Mouse (Mus musculus): ENCODE results near the gene Unc93b1. TPM values are rescaled to one million over a fixed set of nuclear protein-coding genes. Genes with fewer than 3 reads are reported as not detected.
"Not testable (repeated sequence)": the region's sequence is repeated elsewhere in the genome, so short reads cannot be mapped to it uniquely, and the experiment has no call there.

Gene Unc93b1
- polyA plus RNA-seq, 1 experiment from 2014 or later = 14.8 TPM

DNA sequence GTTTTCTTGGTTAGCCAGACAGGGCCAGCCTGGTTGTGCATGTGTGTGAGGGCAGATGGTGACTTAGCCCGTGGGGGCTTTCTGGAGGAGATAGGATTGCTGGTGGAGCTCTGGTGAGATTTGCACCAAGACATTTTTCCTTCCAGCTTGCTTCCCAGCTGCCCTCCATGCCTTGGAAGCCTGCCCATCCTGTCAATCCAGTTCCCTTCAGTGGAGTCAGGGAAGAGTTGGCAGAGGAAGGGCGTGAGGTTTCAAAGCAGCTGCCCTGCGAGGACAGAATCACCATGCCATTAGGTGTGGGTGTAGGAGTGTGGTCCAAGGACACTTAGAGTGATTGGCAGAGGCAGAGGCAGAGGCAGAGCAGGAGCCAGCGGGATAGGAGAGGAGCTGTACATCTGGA lies 23.5 kb downstream of the Unc93b1 start, which contains the start of gene Aldh3b3:
Aldh3b3 (plus strand) TSS at position 176 of the 400 bp plus-strand sequence.
- TF ChIP-seq CTCF (IDR thresholded peaks at IDR 0.05; ENCODE audit: low read depth) = no peak
- no peaks in the 10 kb centered on the region for H3K4me1 ChIP-seq (ENCODE audit: insufficient read depth)
- no peaks in the 10 kb centered on the region for H3K36me3 ChIP-seq (ENCODE audit: insufficient read depth)
- no peak within 1 kb of the TSS for H3K9ac ChIP-seq
- H3K4me2 ChIP-seq = no peak within 1 kb of the TSS
- 58% methylated on average over 4 of the region's 4 CpGs for WGBS
- ATAC-seq (ENCODE audit: insufficient read depth) (no peak), DNase-seq (no peak)
- no peaks in the 10 kb centered on the region for H3K9me3 ChIP-seq (ENCODE audit: low read depth, low read length)
- no peaks in the 10 kb centered on the region for H3K27me3 ChIP-seq (ENCODE audit: insufficient read depth, low read length)
- no peak within 1 kb of the TSS for H3K4me3 ChIP-seq (ENCODE audit: low read depth, low read length)
- no peak within 1 kb of the TSS for H3K27ac ChIP-seq (ENCODE audit: low read depth)

DNA sequence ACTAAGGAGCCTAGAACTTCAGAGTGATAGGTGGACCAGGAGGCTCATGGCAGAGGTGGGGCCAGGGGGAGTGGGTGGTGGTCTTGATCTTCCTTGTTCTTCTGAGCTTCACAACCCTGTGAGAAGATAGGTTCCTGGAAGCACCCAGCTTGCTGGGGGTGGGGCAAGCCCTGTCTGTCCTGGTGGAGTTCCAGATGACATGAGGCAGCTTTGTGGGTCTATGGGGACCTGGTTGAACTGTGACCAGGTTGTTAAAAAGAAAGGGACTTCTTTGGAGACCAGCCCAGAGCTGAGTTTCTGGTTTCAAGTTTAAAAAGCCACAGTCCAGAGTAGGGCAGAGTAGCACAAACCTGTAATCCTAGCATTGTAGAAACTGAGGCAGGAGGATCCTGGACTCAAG lies 24.0 kb downstream of the Unc93b1 start:
- H3K27ac ChIP-seq (ENCODE audit: low read depth) = no peak overlapping the region
- H3K9ac ChIP-seq = no peak overlapping the region
- TF ChIP-seq CTCF (IDR thresholded peaks at IDR 0.05; ENCODE audit: low read depth) = no peak
- H3K4me3 ChIP-seq (ENCODE audit: low read depth, low read length) = no peak overlapping the region
- ATAC-seq (ENCODE audit: insufficient read depth) (no peak), DNase-seq (no peak)
- H3K9me3 ChIP-seq (ENCODE audit: low read depth, low read length) = no peaks in the 10 kb centered on the region
- H3K36me3 ChIP-seq (ENCODE audit: insufficient read depth) = no peaks in the 10 kb centered on the region
- no peaks in the 10 kb centered on the region for H3K27me3 ChIP-seq (ENCODE audit: insufficient read depth, low read length)
- H3K4me2 ChIP-seq = no peak overlapping the region
- no peaks in the 10 kb centered on the region for H3K4me1 ChIP-seq (ENCODE audit: insufficient read depth)

DNA sequence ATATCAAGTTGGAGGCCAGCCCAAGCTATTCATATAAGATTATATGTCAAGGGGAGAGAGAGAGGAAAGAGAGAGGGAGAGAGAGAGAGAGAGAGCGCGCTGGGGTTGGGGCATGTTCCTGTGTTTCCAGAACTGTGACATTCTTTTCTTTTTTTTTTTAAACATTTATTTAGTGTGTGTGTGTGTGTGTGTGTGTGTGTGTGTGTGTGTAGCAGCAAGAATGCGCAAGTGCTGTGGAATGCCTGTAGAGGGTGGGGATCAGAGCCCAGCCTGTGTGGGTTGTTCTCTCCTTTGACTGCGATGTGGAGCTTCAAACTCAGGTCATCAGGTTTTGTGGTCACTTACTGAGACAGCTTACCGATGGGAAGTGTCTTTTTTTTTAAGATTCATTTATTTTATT lies 25.2 kb downstream of the Unc93b1 start:
- Histone ChIP-seq H3K9me3 (ENCODE audit: low read depth, low read length) (no peaks in the 10 kb centered on the region), H3K4me1 (ENCODE audit: insufficient read depth) (no peaks in the 10 kb centered on the region), H3K27me3 (ENCODE audit: insufficient read depth, low read length) (no peaks in the 10 kb centered on the region), H3K4me2 (no peak overlapping the region), H3K27ac (ENCODE audit: low read depth) (no peak overlapping the region), H3K4me3 (ENCODE audit: low read depth, low read length) (no peak overlapping the region), H3K36me3 (ENCODE audit: insufficient read depth) (no peaks in the 10 kb centered on the region), H3K9ac (no peak overlapping the region)
- DNase-seq (peak; percentile 7), ATAC-seq (ENCODE audit: insufficient read depth) (no peak)
- WGBS = 63% methylated on average over 5 of the region's 5 CpGs
- TF ChIP-seq CTCF (IDR thresholded peaks at IDR 0.05; ENCODE audit: low read depth) = no peak

DNA sequence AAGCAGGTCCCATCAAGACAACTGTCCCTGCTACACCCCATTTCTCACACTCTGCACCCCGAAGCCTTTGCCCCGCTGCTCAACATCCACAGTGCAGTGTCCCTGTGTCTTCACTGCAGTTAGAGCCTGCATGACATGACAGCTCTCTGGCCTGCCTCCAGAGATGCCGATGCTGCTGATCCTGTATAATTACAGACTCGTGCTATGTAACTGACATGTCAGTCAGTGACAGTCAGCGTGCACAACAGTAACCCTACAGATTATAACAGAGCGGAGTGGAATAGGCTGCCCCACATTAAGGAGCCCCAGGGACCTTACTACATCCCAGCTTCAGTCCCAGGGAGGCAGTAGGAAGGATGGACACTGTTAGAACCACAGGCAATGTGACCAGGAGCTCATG lies 26.8 kb downstream of the Unc93b1 start:
- not testable (repeated sequence) for H3K27ac ChIP-seq (ENCODE audit: low read depth); H3K4me2 ChIP-seq; H3K4me1 ChIP-seq (ENCODE audit: insufficient read depth); H3K36me3 ChIP-seq (ENCODE audit: insufficient read depth); H3K9ac ChIP-seq; H3K9me3 ChIP-seq (ENCODE audit: low read depth, low read length); ATAC-seq (ENCODE audit: insufficient read depth); H3K4me3 ChIP-seq (ENCODE audit: low read depth, low read length); DNase-seq; H3K27me3 ChIP-seq (ENCODE audit: insufficient read depth, low read length)
- 54% methylated on average over 6 of the region's 6 CpGs for WGBS

DNA sequence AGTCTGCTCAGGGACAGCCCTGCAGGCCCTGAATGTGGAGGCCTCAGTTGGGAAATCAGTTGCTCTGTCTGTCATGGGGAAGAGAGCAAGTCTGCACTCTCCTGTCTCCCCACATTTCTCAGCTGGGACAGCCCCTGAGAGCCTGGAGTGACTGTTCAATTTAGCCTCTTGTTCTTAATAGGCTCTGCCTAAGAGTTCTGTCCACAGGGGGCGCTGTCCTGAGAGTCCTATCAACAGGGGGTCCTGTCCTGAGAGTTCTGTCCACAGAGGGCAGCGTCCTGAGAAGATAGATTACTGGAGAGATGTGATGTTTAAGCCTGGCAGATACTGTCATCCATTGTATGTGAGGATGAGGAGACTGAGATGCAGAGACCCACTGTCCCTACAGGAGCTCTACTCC lies 27.5 kb downstream of the Unc93b1 start:
- H3K27ac ChIP-seq (ENCODE audit: low read depth) = no peak overlapping the region
- no peaks in the 10 kb centered on the region for H3K9me3 ChIP-seq (ENCODE audit: low read depth, low read length)
- ATAC-seq (ENCODE audit: insufficient read depth) (no peak), DNase-seq (peak; percentile 35)
- no peaks in the 10 kb centered on the region for H3K27me3 ChIP-seq (ENCODE audit: insufficient read depth, low read length)
- no peaks in the 10 kb centered on the region for H3K36me3 ChIP-seq (ENCODE audit: insufficient read depth)
- no peak overlapping the region for H3K4me3 ChIP-seq (ENCODE audit: low read depth, low read length)
- no peak overlapping the region for H3K4me2 ChIP-seq
- no peak overlapping the region for H3K9ac ChIP-seq
- H3K4me1 ChIP-seq (ENCODE audit: insufficient read depth) = no peaks in the 10 kb centered on the region
- peak; percentile 32; the same call in 1 of the 2 replicates for TF ChIP-seq CTCF (IDR thresholded peaks at IDR 0.05; ENCODE audit: low read depth)
- 12% methylated on average over 2 of the region's 2 CpGs for whole genome bisulfite sequencing

DNA sequence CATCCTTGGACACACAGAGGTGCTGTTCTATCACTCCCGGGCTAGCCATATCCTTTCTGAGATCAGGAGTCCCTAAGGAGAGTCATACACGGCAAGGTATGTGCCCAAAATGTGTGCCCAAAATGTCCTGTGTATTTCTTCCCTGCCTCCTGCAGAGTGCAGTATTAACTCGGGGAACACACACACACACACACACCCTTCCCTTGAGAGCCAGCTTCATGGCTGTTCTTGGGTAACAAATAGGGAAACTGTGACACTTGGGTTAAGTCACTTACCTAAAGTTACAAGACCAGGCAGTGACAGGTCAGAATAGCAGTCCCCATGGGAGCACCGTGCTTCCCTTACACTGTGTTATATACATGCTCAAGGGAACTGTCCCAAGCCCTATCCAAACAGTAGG lies 29.0 kb downstream of the Unc93b1 start:
- no peaks in the 10 kb centered on the region for H3K4me1 ChIP-seq (ENCODE audit: insufficient read depth)
- no peaks in the 10 kb centered on the region for H3K27me3 ChIP-seq (ENCODE audit: insufficient read depth, low read length)
- 63% methylated on average over 4 of the region's 4 CpGs for WGBS
- ATAC-seq (ENCODE audit: insufficient read depth) (no peak), DNase-seq (no peak)
- H3K36me3 ChIP-seq (ENCODE audit: insufficient read depth) = no peaks in the 10 kb centered on the region
- TF ChIP-seq CTCF (IDR thresholded peaks at IDR 0.05; ENCODE audit: low read depth) = no peak
- H3K27ac ChIP-seq (ENCODE audit: low read depth) = no peak overlapping the region
- H3K4me3 ChIP-seq (ENCODE audit: low read depth, low read length) = no peak overlapping the region
- no peaks in the 10 kb centered on the region for H3K9me3 ChIP-seq (ENCODE audit: low read depth, low read length)
- H3K4me2 ChIP-seq = no peak overlapping the region
- no peak overlapping the region for H3K9ac ChIP-seq

DNA sequence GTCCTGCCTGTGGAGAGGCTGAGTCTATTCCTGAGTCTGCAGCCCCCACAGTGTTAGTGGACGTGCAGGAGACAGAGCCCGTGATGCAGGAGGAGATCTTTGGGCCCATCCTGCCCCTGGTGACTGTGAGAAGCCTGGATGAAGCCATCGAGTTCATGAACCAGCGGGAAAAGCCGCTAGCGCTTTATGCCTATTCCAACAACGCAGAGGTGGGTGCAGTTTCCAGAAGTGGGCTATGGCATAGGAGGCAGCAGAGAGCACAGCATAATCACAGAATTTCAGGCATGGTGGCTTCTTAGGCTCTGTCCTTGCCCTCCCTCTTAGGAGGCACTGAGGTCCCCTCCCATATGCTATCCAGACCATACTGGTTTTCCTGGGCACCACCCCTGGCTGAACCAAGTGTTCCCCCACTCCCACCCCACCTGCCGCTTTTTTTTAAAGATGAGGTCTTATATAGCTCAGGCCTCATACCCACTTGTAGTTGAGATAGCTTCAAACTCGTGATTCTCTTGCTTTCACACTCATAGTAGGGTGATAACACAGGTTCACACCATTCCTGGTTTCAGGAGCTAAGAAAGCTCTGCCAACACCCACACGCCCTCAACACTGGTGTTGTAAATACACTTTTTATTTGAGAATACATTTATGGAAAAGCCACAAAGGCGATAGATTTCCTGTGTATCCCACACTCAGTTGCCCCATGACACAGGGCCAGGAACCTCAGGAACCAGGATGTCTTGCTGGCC lies 31.5 kb downstream of the Unc93b1 start:
- Histone ChIP-seq H3K9ac (no peak overlapping the region), H3K4me2 (no peak overlapping the region), H3K27me3 (ENCODE audit: insufficient read depth, low read length) (no peaks in the 10 kb centered on the region), H3K4me3 (ENCODE audit: low read depth, low read length) (no peak overlapping the region), H3K27ac (ENCODE audit: low read depth) (no peak overlapping the region), H3K4me1 (ENCODE audit: insufficient read depth) (no peaks in the 10 kb centered on the region), H3K36me3 (ENCODE audit: insufficient read depth) (no peaks in the 10 kb centered on the region), H3K9me3 (ENCODE audit: low read depth, low read length) (no peaks in the 10 kb centered on the region)
- no peak for ATAC-seq (ENCODE audit: insufficient read depth)
- 61% methylated on average over 11 of the region's 11 CpGs for WGBS
- peak; percentile 53 for TF ChIP-seq CTCF (IDR thresholded peaks at IDR 0.05; ENCODE audit: low read depth)
- DNase-seq = no peak
